Mouse (Mus musculus): Measurements from ENCODE around the gene Cd180.

Gene Cd180

GRCm38 (mm10) chr13:102745270-102745600 lies 51.9 kb downstream of the Cd180 start:
- no peak for DNase-seq

GRCm38 (mm10) chr13:102745626-102746342 lies 52.4 kb downstream of the Cd180 start:
- no peak for DNase-seq

- no peak for DNase-seq
Measured at GRCm38 (mm10) chr13:102746803-102747561, 53.6 kb downstream of the Cd180 start.

- DNase-seq: no peak
Measured at GRCm38 (mm10) chr13:102749194-102749593, 55.8 kb downstream of the Cd180 start.

GRCm38 (mm10) chr13:102749891-102750290 lies 56.5 kb downstream of the Cd180 start:
- DNase-seq: no peak

GRCm38 (mm10) chr13:102753714-102754556 lies 60.6 kb downstream of the Cd180 start:
- DNase-seq: no peak

GRCm38 (mm10) chr13:102755124-102755523 lies 61.8 kb downstream of the Cd180 start:
- no peak for DNase-seq

- no peak for DNase-seq
Measured at GRCm38 (mm10) chr13:102756071-102756470, 62.7 kb downstream of the Cd180 start.

GRCm38 (mm10) chr13:102758021-102758420 lies 64.7 kb downstream of the Cd180 start:
- DNase-seq: no peak

GRCm38 (mm10) chr13:102761410-102761809 lies 68.1 kb downstream of the Cd180 start:
- no peak for DNase-seq

GRCm38 (mm10) chr13:102762203-102762602 lies 68.8 kb downstream of the Cd180 start:
- DNase-seq: no peak

GRCm38 (mm10) chr13:102764218-102764617 lies 70.9 kb downstream of the Cd180 start:
- no peak for DNase-seq

GRCm38 (mm10) chr13:102765216-102765615 lies 71.9 kb downstream of the Cd180 start:
- peak; percentile 35 for DNase-seq

GRCm38 (mm10) chr13:102767110-102767509 lies 73.8 kb downstream of the Cd180 start:
- DNase-seq: no peak

- no peak for DNase-seq
Measured at GRCm38 (mm10) chr13:102768512-102768911, 75.2 kb downstream of the Cd180 start.

GRCm38 (mm10) chr13:102770194-102770593 lies 76.8 kb downstream of the Cd180 start:
- DNase-seq: peak; percentile 26

GRCm38 (mm10) chr13:102773169-102773568 lies 79.8 kb downstream of the Cd180 start:
- DNase-seq: no peak

GRCm38 (mm10) chr13:102774786-102775201 lies 81.4 kb downstream of the Cd180 start:
- peak; percentile 55 for DNase-seq

- no peak for DNase-seq
Measured at GRCm38 (mm10) chr13:102775506-102775905, 82.1 kb downstream of the Cd180 start.

- no peak for DNase-seq
Measured at GRCm38 (mm10) chr13:102778859-102779258, 85.5 kb downstream of the Cd180 start.

GRCm38 (mm10) chr13:102779275-102779674 lies 85.9 kb downstream of the Cd180 start:
- DNase-seq: no peak

- DNase-seq: no peak
Measured at GRCm38 (mm10) chr13:102783531-102784310, 90.4 kb downstream of the Cd180 start.

Data from embryo, embryonic 11 days (tissue).